Mouse (Mus musculus) midbrain, embryonic 10.5 days (tissue): ENCODE data around the gene Zfp868. TPM values are rescaled to one million over a fixed set of nuclear protein-coding genes. Genes with fewer than 3 reads are reported as not detected.
"Not testable (repeated sequence)": the region's sequence is repeated elsewhere in the genome, so short reads cannot be mapped to it uniquely, and the experiment has no call there.

Experiments
- DNase-seq: peaks from one replicate; pipeline ENCODE4 v3.0.0-alpha.2; 2017; ENCODE audit warnings: low spot score
- H3K27ac ChIP-seq: fragments of 300-500 bp; sonication (generic); replicated peaks from 2 replicates; pipeline ENCODE4 v1.5.1; 2016; ENCODE audit warnings: mild to moderate bottlenecking
- H3K27me3 ChIP-seq: fragments of 300-500 bp; sonication (generic); 2 replicates; pipeline ENCODE4 v1.6.1; 2016; ENCODE audit warnings: low read depth, mild to moderate bottlenecking; ENCODE audit not compliant: poor library complexity, severe bottlenecking
- H3K36me3 ChIP-seq: fragments of 300-500 bp; sonication (generic); 2 replicates; pipeline ENCODE4 v1.6.1; 2016; ENCODE audit warnings: mild to moderate bottlenecking, moderate library complexity
- H3K4me1 ChIP-seq: fragments of 300-500 bp; sonication (generic); 2 replicates; pipeline ENCODE4 v1.6.1; 2016
- H3K4me3 ChIP-seq: fragments of 300-500 bp; sonication (generic); 2 replicates; pipeline ENCODE4 v1.5.1; 2016; ENCODE audit warnings: mild to moderate bottlenecking, moderate library complexity
- H3K9me3 ChIP-seq: fragments of 300-500 bp; sonication (generic); replicated peaks from 2 replicates; pipeline ENCODE4 v1.6.1; 2016; ENCODE audit warnings: mild to moderate bottlenecking
- WGBS: fragments of 180-500 bp; shearing (Covaris S2); methylation state at CpG from one replicate; pipeline ENCODE4 v1.1.7; 2016; 5-methylcytosine and 5-hydroxymethylcytosine counted together
- polyA plus RNA-seq: library from polyadenylated mRNA; unstranded; fragments of >200 nt; fragmentation: Nextera tagmentation; extraction: Ambion mirVana; gene quantifications from 2 replicates; pipeline ENCODE4 v1.2.1, GENCODE M21; 2016

Gene Zfp868
- 34.7 and 37.0 TPM in 2 replicates for polyA plus RNA-seq

GRCm38 (mm10) chr8:69625095-69625789 is at the start of gene Zfp868:
Zfp868 (minus strand) TSS chr8:69625548.
- Histone ChIP-seq H3K27me3 (no peaks in the 10 kb centered on the region), H3K27ac (peak within 1 kb of the TSS; percentile 99), H3K4me1 (peaks cover 13% of the 10 kb centered on the region), H3K9me3 (no peaks in the 10 kb centered on the region), H3K4me3 (peak within 1 kb of the TSS; percentile 81), H3K36me3 (peaks cover 20% of the 10 kb centered on the region)
- DNase-seq = peak; percentile 97
- WGBS = under 1% methylated on average over 41 of the region's 41 CpGs

DNA sequence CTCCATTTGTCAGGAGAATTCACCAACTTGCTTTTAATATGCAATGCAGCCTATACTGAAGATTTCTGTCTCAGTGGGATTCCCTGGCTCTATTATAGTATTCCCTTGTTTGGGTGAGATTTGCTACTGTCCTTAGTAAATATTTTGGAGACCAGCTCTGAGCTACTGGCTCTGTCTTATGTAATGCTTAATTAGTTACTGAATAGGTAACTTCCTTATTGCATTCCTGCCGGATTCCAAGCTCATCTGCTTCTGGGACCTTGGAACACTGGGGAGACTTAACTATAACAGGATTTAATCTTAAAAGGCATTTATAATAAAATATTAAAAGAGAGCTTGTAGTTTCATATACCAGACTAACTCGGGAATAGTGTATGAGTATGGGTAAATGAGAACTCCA is 39.7 kb upstream of the Zfp868 start:
- H3K27ac ChIP-seq, H3K27me3 ChIP-seq, H3K4me1 ChIP-seq, DNase-seq, H3K4me3 ChIP-seq: not testable (repeated sequence)
- peaks cover 36% of the 10 kb centered on the region for H3K36me3 ChIP-seq
- WGBS = 83% methylated on average over 2 of the region's 2 CpGs
- H3K9me3 ChIP-seq = peaks cover 12% of the 10 kb centered on the region

GRCm38 (mm10) chr8:69661294-69661693 is 35.9 kb upstream of the Zfp868 start:
- Histone ChIP-seq H3K27ac (no peak overlapping the region), H3K9me3 (peaks cover 13% of the 10 kb centered on the region), H3K4me3 (no peak overlapping the region), H3K27me3 (no peaks in the 10 kb centered on the region), H3K36me3 (peaks cover 43% of the 10 kb centered on the region), H3K4me1 (no peaks in the 10 kb centered on the region)
- no peak for DNase-seq

- Histone ChIP-seq H3K4me1 (peaks cover 11% of the 10 kb centered on the region), H3K27me3 (no peaks in the 10 kb centered on the region), H3K4me3 (peak within 1 kb of the TSS; percentile 68), H3K9me3 (peaks cover 2% of the 10 kb centered on the region; the same call in 1 of the 2 replicates), H3K27ac (peak within 1 kb of the TSS; percentile 94), H3K36me3 (peaks cover 2% of the 10 kb centered on the region)
- under 1% methylated on average over 55 of the region's 55 CpGs for WGBS
- DNase-seq = peak; percentile 95
Observed at GRCm38 (mm10) chr8:69654358-69654981, 29.1 kb upstream of the Zfp868 start, which contains the start of gene Zfp964. Zfp964 (plus strand) TSS chr8:69654479.

DNA sequence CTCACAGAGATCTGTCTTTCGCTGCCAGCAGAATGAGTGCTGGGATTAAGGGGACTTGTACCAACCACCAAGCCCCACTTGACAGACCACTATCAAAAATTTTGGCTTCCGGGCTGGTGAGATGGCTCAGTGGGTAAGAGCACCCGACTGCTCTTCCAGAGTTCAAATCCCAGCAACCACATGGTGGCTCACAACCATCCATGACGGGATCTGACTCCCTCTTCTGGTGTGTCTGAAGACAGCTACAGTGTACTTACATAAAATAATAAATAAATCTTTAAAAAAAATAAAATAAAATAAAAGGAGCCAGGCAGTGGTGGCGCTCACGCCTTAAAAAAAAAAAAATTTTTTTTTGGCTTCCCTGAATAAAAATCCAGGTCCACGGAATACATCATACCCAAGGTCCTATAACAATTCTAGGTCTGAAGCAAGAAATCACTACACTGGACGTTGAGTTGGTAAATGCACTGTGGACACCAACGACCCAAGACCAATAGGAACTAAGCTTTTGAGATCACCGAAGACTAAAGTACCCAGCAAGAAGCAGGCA is 28.5 kb upstream of the Zfp868 start:
- DNase-seq = no peak
- H3K4me3 ChIP-seq = peak overlapping the region; percentile 68
- H3K9me3 ChIP-seq = no peaks in the 10 kb centered on the region
- WGBS = 46% methylated on average over 10 of the region's 10 CpGs
- no peaks in the 10 kb centered on the region for H3K36me3 ChIP-seq
- H3K4me1 ChIP-seq = peaks cover 11% of the 10 kb centered on the region
- no peaks in the 10 kb centered on the region for H3K27me3 ChIP-seq
- H3K27ac ChIP-seq = peak overlapping the region; percentile 94; the same call in 1 of the 2 replicates

DNA sequence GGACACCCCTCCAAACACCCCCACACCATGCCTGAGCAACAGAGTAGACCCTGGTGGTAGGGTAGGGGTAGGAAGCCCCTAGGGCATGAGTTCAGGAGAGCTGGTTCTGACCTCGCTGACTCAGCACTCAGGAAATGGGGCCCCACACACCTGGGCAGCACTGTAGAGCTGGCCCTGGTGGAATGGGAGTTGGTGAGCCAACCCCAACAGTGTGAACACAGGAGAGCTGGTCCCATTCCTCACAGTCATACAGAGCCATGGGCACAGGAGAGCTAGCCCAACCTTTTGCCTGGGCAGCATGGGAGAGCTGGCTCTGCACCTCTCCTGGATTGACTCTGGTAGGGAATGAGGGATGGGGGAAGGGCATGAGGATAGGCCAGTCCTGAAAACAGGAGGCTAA is 7.3 kb downstream of the Zfp868 start:
- WGBS = 95% methylated on average over 1 of the region's 1 CpGs
- H3K4me1 ChIP-seq = no peaks in the 10 kb centered on the region
- no peak for DNase-seq
- H3K27me3 ChIP-seq = no peaks in the 10 kb centered on the region
- no peaks in the 10 kb centered on the region for H3K9me3 ChIP-seq
- H3K27ac ChIP-seq = no peak overlapping the region
- peaks cover 81% of the 10 kb centered on the region for H3K36me3 ChIP-seq
- H3K4me3 ChIP-seq = no peak overlapping the region

DNA sequence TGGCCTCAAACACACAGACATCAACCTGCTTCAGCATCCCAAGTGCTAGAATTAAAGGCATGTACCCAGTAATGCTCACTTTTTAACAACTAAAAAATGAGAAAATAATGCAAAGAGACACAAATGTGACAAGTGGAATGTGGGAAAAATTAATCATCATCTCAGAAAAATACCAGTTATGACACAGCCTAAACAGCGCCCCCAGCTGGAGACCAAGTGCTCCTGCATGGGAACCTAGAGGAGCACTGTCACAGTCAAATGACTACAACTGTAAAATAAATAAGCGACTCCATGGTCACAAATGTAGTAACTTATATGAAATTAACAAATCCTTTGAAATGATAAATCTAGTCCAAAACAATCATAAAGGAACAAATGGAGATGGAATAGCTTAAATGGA is 10.7 kb downstream of the Zfp868 start:
- no peak for DNase-seq
- H3K9me3 ChIP-seq = no peaks in the 10 kb centered on the region
- H3K4me3 ChIP-seq = no peak overlapping the region
- no peaks in the 10 kb centered on the region for H3K4me1 ChIP-seq
- no peak overlapping the region for H3K27ac ChIP-seq
- peaks cover 98% of the 10 kb centered on the region for H3K36me3 ChIP-seq
- WGBS = 60% methylated on average over 2 of the region's 2 CpGs
- H3K27me3 ChIP-seq = no peaks in the 10 kb centered on the region

GRCm38 (mm10) chr8:69597598-69597997 is 27.8 kb downstream of the Zfp868 start:
- not testable (repeated sequence) for H3K36me3 ChIP-seq
- 89% methylated on average over 3 of the region's 3 CpGs for whole genome bisulfite sequencing

DNA sequence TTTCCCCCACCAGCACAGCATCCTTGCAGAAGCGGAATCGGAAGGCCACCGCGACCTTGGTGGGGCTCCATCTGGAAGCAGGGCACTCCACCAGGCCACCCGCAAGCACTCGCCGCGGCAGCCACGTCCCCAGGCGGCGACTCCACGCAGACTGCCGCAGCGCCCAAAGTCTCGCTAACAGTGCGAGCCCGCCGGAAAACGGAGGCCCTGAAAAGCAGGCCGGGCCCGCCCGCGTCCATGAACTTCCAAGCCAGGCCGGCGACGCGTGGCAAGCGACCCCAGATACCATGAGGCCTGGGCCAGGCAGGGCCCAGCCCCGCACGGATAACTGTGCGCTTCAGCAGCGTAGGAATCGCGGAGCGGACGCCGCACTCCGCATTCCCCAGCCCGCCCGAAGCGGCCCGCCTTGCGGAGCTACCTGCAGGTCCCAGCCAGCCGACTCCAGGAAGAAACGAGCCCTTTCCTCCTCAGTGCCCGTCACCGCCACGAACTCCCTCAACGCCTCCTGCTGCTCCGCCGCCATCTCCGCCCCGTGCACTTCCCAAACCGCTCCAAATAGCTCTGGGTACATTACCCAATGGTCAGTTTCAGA is 40.6 kb downstream of the Zfp868 start:
- H3K27me3 ChIP-seq = peaks cover 8% of the 10 kb centered on the region
- 3% methylated on average over 54 of the region's 54 CpGs for WGBS
- H3K9me3 ChIP-seq = no peaks in the 10 kb centered on the region

More at GRCm38 (mm10) chr8:69597598-69597997, 27.8 kb downstream of the Zfp868 start:
- not testable (repeated sequence) for DNase-seq, H3K27ac ChIP-seq, H3K4me1 ChIP-seq, H3K4me3 ChIP-seq, H3K9me3 ChIP-seq, H3K27me3 ChIP-seq

DNA sequence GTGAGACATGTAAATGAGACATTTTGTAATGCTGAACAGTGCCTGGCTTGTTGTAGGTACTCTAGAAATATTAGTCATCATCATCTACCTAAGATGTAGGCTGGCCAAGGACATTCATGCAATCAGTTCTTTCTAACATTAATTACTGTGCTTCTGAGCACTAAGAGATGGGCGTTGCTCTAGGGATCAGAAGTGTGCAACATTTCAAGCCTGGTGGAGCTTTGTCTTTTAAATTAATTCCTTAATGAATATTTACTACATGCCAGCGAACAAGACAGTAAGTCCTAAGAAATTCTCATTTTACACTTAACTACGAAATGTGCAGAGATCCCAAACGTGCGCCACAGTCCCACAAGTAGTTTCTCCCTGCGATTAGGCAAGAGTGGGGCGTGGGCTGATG is 41.1 kb downstream of the Zfp868 start:
- H3K9me3 ChIP-seq, H3K36me3 ChIP-seq, DNase-seq, H3K4me1 ChIP-seq, H3K27me3 ChIP-seq: not testable (repeated sequence)
- H3K4me3 ChIP-seq = peak overlapping the region; percentile 59
- 17% methylated on average over 7 of the region's 7 CpGs for WGBS
- H3K27ac ChIP-seq = peak overlapping the region; percentile 85; the same call in 1 of the 2 replicates

More for the DNA sequence above, 40.6 kb downstream of the Zfp868 start:
- Histone ChIP-seq H3K4me3 (peak overlapping the region; percentile 59), H3K4me1 (peaks cover 8% of the 10 kb centered on the region; the same call in 1 of the 2 replicates), H3K36me3 (no peaks in the 10 kb centered on the region), H3K27ac (peak overlapping the region; percentile 85)
- peak; percentile 65 for DNase-seq
